Mouse (Mus musculus) layer of hippocampus, adult 9-10 months (tissue): ENCODE results near the gene Mapt.
"Not testable (repeated sequence)": the region's sequence is repeated elsewhere in the genome, so short reads cannot be mapped to it uniquely, and the experiment has no call there.

Source experiments
- DNase-seq: peaks from one replicate; pipeline ENCODE4 v3.0.0; 2022; ENCODE audit warnings: low spot score

The Mapt gene

GRCm38 (mm10) chr11:104233574-104234206 lies 2.5 kb downstream of the Mapt start:
- no peak for DNase-seq

GRCm38 (mm10) chr11:104234680-104235079 lies 3.5 kb downstream of the Mapt start:
- DNase-seq, result no peak

GRCm38 (mm10) chr11:104235881-104236280 lies 4.7 kb downstream of the Mapt start:
- DNase-seq, result no peak

DNA sequence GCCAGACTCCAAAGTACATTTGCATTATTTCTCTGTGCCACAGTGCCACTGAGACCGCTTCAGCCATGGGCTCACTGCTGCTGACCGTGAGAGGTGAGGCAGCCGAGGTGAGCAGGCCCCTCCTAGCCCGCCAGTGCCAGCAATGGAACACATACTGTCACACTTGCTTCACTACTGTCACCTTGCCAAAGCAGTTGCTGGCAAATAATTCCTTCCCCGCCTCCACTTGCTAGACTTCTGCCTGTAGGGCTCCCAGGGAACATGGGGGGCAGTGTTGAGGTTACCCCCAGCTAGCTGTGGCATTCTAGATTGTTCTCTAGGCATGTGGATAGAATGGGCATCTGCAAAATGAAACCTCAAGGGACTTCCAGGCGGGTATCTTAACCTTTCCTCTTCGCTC lies 6.0 kb downstream of the Mapt start:
- peak; percentile 52 for DNase-seq

- no peak for DNase-seq
These were observed 7.0 kb downstream of the Mapt start for GRCm38 (mm10) chr11:104237958-104238747.

DNA sequence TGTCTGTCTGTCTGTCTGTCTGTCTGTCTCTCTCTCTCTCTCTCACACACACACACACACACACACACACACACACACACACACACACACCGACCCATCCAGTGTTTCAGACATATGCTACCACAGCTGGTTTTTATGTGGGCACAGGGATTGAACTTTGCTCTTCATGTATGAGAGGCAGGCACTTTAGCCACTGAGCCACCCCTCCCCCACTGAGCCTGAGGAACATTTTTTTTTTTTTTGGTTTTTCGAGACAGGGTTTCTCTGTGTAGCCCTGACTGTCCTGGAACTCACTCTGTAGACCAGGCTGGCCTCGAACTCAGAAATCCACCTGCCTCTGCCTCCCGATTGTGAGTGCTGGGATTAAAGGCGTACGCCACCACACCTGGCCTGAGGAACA lies 14.3 kb downstream of the Mapt start:
- DNase-seq, result not testable (repeated sequence)

GRCm38 (mm10) chr11:104246171-104246694 lies 15.0 kb downstream of the Mapt start:
- no peak for DNase-seq

DNA sequence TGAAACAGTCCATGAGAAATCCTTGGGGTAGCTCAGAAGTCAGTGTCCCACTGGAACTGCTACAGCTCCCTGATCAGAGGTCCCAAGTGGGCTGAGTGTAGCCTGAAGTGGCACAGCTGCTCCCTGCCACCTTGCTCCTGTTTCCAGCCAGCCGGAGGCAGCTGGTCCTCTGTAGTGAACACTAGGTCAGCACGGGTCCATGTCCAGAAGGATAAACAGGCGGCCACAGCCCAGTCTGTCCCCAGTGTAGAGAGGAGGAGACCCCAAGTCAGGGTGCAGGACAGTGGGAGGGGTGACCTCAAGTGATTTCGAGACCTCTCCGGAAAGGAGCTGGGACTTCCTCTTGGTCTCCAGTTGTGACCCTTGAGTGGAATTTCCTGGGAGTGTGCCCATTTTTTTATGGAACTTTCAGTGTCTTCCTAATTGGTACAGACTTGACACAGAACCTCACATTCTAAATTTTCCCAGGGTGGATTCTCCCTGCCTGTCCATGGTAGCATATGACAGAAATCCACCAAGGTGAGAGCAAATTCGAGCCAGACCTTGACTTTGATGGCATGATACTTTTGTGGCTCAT lies 16.0 kb downstream of the Mapt start:
- DNase-seq, result no peak

- DNase-seq, result no peak
These were observed 18.2 kb downstream of the Mapt start for GRCm38 (mm10) chr11:104249420-104249819.

DNA sequence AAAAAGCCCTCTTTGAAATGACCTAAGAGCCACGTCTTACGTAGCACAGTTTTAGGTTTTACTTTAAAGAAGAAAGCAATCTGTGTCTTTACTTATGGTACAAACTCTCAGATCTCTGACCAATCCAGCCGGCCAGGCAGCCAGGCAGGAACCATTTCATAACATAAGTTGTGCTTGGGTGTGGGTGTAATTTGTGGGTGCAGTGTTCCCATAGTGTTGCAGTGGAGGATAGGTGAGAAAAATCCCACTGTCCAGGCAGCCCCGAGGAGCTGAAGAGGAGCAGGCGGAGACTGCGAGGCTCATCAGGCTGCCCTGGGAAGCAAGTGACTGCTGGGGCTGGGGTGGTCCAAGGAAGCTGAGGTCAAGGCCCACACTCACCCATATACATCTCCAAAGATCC lies 19.9 kb downstream of the Mapt start:
- no peak for DNase-seq

- no peak for DNase-seq
These were observed 20.9 kb downstream of the Mapt start for GRCm38 (mm10) chr11:104252094-104252493.

- no peak for DNase-seq
These were observed 23.3 kb downstream of the Mapt start for GRCm38 (mm10) chr11:104254408-104255039.

GRCm38 (mm10) chr11:104256179-104256578 lies 25.0 kb downstream of the Mapt start:
- DNase-seq, result no peak

DNA sequence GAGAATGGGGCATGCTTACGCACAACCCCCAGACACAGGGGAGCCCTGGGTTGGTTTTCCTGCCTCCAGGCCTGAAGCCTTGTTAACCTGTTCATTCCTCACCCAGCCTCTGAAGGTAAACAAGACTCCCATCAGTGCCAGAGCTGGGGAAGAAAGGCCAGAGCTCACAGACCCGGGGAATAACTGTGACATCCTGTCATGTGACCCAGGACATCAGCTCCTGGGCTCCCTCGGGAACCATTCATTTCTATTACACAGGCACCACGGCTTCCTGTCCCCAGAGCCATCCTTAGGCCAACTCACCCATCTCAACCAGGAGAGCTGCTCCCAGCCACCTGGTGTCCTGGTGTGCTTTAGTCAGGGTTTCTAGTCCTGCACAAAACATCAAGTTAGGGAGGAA lies 27.8 kb downstream of the Mapt start:
- no peak for DNase-seq

DNA sequence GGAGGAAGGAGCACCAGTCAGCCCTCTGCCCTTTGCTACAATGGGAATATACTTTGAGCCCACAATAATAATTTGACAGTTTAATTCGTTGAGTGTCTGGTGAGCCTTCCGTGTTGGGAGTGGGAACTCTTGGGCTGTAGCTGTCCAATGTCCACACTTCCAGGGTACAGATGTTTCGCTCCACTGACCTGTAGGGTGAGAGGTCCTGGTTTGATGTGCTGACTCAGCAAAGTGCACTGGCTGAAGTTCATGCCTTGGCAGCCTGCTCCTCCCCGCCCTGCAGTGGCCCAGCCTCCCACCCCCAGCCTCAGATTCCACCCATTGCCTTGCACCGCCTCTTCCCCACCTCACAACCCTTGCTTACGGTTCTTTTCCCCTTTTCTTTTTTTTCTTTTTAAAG lies 33.5 kb downstream of the Mapt start:
- no peak for DNase-seq

DNA sequence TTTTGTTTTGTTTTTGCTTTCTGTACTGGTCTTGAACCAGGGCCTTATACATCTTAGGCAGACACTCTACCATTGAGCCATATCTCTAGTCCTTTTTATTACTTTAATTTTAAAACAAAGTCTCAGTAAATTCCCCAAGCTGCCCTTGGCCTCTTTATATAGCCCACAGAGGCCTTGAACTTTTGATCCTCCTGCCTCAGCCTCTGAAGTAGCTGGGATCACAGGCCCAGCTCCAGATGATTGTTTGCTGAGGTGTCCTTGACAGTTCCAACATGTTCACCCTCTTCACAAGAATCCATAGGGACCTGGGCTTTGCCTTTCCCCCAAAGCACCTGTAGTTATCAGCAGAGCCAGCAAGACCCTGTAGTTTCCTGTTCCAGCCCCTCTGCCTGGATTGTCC lies 34.5 kb downstream of the Mapt start:
- DNase-seq, result no peak

DNA sequence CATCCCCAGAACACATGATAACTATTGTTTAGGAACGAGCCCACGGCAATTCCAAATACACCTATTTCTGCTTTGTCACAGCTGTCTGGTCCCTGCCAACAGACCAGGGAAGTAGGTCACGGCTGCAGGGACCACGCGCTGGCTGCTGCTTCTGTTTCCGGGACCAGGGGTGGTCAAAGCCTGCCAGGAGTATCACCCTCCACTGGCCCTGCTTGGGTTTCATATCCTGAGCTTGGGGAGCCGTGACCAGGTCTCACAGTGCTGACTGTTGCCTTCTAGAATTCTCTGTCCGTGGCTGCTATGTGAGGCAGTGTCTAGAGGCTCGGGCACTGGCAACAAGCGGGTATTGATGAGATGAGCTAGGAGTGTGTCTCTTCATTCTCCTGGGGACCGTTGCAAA lies 36.2 kb downstream of the Mapt start:
- no peak for DNase-seq

DNA sequence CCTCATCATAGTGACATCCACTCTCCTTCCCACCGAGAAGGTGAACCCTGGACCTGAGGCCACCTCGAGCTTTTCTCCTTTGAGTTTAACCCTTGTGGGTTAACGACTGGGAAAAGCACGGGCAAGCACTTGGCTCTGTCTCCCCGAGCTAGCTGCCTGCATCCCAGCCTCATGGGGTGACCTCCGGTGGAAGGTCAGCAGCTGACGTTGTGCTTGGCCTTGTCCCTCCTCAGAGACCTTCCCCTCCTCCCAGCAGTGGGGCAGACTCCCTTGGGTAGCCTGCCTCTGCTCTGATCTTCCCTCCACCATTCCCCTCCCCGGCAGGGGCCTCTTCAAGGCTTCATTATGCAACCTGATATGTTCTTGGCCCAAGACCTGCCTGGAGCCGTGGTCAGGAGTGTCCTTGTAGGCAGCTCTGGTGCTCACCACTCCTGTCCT lies 38.2 kb downstream of the Mapt start:
- no peak for DNase-seq

- DNase-seq, result no peak
These were observed 39.3 kb downstream of the Mapt start for GRCm38 (mm10) chr11:104270452-104270851.

DNA sequence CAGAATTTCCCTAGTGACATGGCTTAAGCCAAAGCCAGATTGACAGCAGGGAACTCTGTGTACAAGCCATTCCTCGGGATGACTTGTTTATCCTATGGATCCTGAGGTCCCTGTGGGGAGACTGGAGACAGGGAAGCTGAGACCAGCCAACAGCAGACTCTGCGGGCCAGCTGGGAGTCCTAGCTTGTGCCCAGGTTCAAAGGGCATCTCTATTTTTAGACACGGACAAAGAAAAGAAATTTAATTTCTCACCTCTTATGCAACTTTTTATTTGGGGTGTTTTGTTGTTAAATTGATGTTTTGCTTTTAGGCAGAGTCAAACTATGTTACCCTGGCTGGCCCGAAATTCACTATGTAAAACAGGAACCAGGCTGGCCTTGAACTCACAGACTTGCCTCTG lies 39.7 kb downstream of the Mapt start:
- no peak for DNase-seq

- no peak for DNase-seq
These were observed 40.7 kb downstream of the Mapt start for GRCm38 (mm10) chr11:104271876-104272275.

DNA sequence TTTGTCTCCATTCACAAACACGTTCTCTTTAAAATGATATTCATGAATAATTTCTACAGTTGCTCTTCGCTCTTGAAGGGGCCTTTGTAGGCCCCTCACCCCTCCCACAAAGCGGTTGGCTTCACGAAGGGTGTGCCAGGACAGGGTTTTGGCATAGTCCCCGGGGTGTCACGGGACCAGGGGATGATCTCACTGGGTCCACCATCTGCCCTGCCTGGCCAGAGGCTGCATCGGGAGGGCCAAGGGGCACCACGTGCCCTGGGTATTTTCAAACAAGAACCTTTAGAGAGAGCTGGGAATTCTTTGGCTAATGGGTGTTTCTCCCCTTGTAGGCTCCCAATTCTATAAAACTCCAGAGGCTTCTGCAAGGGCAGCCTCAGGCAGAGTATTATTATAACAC lies 41.2 kb downstream of the Mapt start:
- DNase-seq, result peak; percentile 58

- no peak for DNase-seq
These were observed 44.6 kb downstream of the Mapt start for GRCm38 (mm10) chr11:104275765-104276164.
